Mouse (Mus musculus) spleen, postnatal 10 days (tissue): ENCODE measurements around the gene Tti1.

Source experiments
- DNase-seq, 2 experiments: peaks; one replicate each; pipeline ENCODE4 v3.0.0; 2021 to 2022; ENCODE audit warnings: low spot score in 2 of 2

Gene Tti1

DNA sequence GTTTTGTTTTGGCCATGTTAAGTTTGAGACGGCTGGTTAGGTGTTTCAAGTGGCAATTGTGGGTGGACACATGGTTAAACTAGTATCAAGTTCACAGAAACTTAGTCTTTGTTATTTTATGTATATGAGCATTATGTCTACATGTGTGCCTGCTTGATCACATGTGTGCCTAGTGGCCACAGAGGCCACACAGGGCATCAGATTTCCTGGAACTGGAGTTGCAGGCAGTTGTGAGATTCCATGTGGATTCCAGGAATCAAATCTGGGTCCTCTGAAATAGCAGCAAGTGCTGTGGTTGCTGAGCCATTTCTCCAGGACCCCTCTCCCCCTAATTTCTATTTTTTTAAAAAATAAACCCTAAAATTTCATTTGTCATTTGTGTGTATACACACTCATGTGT lies 11.4 kb upstream of the Tti1 start:
- no peak for DNase-seq

DNA sequence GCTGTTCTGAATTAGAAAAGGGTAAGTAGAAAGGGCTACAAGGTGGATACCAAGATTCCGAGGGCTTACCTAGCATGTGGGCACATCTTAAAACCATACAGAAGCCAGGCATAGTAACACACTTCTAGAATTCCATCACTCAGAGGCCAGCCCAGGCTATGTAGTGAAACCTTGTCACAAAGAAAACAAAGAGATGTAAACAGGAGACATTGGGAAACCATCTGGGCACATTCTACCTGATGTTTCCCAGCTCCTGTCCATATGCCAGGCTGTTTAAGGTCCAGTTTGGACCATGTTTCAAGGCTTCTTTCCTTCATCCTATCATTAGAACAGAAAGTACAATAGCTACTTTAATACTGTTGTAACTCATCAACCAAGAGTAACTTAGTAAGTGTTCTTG lies 9.3 kb upstream of the Tti1 start:
- no peak for DNase-seq

DNA sequence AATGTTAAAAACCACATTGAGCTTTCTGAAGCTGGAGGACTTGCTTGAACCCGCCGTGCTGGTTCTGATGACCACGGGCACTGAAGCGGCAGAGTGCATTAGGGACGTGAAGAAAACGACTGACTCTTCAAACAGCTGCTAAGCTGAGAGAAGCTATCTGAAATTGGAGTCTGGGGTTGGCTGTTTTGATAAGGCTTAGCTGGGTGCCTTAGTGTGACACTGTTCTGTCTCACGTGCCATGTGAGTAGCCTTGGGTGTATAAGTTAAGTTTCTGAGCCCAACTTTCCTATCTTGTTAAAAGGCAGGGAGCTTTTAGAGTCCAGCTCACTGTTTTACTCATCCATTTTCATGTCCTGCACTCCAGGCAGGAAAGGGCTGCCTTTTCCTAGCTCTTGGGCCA lies 8.7 kb upstream of the Tti1 start:
- DNase-seq = no peak

DNA sequence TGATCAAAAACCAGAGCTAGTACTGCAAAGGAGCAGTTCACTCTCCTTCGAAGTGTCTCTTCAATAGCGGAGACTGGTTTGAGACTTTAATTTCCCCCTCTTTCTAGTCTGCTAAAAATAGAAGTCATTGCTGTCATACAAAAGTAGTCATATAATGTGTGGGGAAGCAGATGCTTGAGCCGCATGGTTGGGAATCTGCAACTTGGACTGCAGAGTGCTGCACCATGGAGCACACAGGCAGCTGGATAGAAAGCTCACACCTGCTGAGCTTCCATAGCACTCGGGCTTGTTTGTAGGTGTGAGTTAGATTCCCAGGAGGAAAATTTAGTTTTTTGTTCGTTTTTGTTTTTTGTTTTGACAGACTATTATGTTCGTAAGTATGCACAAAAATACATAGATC lies 8.2 kb upstream of the Tti1 start:
- DNase-seq = no peak

DNA sequence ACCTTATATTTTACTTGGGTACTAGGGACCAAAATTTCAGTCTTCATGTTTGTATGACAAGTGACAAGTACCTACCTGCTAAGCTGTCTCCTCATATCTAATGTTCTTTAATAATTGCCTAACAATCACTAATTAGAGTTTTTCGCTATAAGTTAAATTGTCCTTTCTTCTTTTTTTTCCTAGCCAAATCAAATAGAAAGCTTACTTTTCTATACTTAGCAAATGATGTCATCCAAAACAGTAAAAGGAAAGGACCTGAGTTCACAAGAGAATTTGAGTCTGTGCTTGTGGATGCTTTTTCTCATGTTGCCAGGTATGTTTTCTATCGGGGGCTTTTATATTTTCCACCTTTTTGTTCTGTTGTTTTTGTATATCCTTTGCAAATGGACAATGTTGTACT lies 7.6 kb upstream of the Tti1 start:
- DNase-seq = no peak

DNA sequence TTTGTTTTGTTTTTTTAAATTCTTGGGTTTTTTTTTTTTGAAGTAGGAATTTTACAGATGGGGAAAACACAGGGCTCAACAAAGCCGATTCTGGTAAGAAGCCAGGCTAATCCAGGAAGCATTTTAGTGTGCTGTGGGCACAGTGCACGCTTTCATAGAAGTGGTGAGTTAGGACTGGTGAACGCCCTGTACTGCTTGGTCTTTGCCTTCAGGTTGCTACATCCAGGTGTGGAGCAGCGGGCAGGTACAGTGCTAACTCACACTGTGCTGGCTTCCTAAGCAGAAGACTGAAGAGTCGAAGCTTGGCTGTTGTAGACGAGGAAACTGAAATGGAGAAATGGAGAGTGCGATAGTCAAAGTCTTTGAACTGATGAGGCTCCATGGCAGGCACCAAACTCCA lies 1.8 kb upstream of the Tti1 start:
- DNase-seq = peak in 1 of 2 experiments; percentile 20

DNA sequence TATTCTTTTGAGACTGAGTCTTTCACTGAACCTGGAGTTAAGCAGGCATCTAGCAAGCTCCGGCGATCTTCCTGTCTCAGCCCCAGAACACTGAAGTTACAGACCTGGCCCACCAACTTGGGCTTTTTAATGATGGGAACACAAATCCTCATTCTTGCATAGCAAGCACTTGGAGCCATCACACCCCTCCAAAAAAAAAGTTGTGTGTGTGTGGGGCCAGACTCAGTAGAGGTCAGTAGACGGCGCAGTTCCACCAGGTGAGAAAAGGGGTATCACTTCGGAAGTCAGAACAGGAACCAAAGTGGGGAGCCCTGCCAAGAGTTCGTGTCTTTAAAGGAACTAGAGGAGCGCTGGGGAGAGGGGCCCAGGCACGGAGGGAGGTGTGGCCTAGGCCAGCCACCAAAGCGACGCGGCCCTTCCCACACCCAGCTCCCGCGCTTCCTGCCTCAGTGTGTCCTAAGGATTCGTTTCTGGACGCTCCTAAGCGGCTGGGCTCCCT lies 329 bp downstream of the Tti1 start:
- no peak for DNase-seq

DNA sequence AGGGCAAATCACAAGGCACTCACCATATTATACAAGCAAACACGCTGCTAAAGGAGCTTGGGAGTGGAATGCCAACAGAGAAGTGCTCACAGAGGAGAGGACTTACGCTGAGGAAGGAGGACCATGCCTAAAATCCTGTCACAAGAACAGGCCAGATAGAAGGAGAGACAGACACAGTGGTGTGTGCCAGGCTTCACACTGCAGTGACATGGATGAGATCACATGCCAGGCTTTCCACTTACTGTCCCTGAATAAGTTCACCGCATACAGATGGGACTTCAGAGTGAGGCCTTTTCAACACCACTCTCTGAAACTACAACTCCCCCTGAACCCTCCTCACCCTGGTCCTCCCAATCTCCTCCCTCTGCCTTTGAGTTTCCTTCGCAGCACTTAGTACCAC lies 10.9 kb downstream of the Tti1 start:
- DNase-seq = no peak

DNA sequence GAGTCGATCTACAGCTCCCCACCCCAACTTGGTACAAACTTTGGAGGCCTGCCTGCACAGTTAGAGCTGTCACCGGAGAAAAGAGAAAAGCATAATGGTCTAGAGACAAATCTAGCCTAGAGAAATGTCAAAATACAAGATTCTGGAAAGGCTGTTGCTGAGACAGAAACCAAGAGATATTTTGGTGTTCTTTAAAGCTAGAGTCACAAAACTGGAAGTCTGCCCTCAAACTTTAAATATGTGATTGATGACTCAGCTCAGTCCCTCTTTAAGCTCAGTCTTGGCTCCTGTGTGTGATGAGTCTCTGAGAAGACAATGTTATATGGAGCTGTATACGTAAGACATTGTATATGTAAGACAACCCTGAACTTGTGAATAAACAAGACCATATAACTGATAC lies 15.6 kb downstream of the Tti1 start:
- no peak for DNase-seq

DNA sequence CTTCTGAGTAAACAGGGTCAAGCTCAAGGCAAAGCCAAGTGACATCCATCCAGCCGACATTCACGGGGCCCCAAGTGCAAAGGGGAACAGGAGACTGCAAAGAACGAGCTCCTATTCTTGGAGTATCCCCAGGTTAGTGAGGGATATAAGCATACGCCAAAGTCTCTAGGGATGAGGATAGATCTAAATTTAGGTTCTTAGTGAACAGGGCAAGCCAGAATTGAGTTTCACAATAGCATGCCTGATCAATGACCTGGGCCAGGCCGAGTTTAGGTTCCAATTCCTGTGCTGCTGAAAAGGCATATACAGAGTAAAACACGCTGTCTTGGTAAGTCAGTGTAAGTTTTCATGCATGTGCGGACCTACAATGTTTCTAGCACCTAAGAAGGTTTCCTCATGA lies 18.9 kb downstream of the Tti1 start:
- no peak for DNase-seq

DNA sequence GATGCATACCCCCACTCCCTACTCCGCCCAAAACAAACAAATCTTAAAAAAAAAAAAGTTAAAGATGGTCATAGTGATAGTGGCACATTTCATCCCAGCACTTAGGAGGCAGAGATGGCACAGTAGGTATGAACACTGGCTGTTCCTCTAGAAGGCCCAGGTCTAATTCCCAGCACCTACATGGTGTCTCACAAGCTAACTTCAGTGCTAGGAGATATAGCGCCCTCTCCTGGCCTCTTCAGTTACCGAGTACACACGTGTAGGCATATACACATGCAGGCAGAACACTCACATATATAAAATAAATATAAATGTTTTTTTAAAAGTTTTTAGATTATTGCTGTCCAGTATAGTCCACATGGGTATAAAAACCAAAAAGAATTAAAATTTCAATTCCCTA lies 22.6 kb downstream of the Tti1 start:
- DNase-seq = peak in 1 of 2 experiments; percentile 23

DNA sequence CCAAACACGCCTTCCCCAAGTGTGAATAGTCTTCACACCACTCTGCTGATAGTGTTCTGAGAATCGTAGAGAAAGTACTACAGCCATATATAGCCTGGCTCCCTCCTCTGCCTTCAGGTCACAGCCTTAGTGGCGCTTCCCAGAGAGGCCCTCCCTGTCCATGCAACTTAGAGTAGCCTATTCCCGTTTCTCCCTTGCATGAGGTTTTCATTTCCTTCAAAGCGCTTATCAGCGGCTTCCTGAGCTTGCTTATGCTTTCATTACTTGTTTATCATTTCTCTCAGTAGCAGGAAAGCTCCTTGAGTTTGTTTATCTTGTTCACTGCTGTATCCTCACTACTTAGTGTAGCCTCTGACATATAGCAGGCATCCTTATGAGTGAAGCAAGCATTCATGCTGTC lies 23.6 kb downstream of the Tti1 start:
- DNase-seq = no peak

DNA sequence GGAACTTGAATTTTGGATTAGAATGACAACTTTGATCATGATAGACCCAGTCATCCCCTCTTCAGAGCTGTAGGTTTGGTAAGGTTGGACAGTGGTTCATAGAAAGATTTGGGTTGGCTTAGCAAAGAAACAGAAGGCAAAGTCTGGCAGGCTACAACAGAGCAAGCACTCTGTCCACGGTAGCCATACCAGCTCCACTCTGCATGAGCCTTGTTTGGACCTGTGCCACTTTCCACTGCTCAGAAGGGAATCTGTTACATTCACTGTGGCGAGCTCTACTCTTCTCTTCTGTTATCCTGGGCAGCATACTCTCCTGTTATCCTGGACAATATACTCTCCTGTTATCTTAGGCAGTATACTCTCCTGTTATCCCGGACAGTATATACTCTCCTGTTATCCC lies 29.4 kb downstream of the Tti1 start:
- no peak for DNase-seq

DNA sequence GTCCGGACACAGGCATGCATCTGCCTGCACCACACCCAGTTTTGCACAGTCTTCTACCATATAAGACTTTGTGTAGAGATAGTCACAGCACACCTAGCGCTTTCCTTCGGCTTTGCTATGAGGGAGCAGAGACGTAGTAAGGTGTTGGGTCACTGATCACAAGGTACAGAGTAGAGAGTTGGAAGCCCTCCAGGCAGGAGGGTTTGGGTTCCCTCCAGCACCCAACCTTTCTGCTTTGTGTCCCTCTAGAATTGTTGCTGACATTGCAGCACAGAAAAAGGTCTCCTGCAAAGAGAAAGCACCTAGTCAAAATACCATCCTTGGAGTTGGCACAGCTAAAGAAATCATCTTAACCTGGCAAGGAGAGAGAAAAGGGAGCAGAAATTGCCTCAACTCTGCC lies 35.7 kb downstream of the Tti1 start:
- no peak for DNase-seq

DNA sequence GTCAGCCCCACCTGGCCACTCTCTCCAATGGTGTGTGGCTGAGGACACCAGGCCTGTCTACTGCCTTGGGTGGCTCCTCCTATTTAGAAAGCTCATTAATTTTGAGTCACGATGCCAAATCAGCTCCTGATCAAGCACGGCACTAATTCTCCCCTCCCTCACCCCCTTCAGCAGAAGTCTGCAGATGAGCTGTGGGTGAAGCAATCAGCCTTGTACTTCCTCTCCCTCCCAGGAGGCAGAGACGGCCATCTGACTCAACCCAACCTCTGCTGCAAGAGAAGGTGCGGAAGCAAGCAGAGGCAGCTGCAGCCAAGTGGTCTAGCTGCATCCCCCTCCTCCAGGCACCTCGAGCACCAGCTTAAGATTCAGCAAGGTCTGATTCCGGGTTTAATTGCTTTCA lies 37.2 kb downstream of the Tti1 start:
- DNase-seq = no peak

DNA sequence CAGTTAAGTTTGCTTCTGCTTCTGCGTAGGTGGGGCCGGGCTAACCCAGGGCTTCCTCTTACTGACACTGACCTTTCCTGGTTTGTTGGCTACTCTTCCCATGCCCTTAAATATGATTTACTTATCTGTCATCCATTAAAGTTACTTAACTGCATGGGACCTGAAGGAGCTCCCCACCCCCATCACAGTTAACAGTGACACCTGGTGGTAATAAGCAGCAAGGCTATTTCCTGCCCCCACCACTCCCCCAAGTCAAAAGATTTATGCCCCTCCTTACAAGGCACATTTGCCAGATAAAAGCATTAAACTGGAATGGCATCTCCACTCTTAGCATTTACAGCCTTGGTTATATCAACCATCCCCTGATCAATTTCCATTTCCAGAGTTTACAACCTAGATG lies 38.3 kb downstream of the Tti1 start:
- DNase-seq = no peak

DNA sequence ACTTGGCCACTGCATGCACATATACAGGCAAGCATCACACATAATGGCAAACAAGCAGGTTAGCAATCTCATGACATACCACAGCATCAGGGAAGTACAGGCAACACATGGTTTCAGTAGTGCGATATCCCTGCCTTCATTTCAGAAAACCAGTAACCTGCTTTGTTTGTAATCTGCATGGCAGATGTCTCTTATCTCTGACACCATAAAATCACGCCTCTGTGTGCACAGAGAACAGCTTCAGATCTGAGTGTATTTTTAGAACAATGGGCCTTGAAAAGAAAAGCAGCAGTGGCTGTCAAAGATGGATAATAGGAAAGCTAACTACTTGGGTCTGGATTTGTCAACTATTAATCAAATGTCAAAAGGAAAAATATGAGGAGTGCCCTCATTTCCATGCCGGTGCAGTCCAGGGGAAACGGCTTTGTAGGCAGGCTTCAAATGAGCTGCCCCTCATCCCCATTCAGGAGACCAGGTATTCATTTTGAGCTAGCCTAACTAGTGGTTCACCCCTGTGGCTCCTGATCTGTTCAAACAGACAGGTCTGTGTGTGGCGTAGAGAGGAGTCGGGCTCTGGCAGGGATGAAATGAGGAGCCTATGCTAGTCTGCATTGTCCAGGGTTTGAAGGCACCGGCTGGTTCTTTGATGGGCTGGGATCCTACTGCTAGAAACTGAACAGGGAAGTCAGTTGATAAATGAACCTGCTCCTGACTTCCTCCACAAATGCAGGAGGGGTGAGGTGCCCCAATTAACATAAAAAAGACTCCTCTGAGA lies 39.6 kb downstream of the Tti1 start:
- DNase-seq = no peak

DNA sequence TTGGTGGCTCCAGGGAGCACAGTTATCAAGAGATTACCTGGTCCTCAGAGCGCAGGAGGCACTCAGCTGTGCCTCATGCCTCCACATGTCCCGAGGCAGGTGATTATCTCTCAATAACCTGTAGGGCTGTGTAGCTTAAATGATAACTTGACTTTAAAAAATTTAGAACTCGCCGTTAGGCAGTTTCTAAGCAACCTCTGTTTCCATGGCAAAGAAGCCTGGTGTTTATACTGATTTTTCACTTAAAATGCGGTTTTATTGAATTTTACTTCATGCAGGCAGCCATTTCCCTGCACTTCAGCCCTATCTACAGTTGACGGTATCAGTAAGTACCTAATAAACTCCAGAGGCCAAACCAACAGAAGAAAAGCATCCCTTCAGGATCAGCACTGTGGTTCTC lies 42.0 kb downstream of the Tti1 start:
- no peak for DNase-seq

DNA sequence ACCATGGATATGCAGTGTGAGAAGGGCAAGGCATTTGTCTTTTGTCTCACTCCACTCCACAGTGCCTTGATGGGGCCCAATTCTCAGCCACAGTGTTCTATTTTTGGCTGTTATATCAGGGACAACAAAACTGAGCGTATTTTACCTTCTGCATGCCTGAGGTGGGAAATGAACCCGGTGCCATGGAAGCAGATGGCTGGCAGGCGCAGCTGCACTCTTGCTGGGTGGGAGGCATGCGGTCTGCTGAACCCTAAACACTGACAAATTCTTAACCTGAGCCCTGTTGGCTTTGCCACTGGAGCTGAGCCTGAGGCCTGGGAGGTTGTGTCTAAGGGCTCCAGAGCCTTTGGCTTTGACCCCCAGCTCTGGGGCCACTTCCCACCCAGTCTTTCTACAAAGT lies 42.6 kb downstream of the Tti1 start:
- DNase-seq = no peak

DNA sequence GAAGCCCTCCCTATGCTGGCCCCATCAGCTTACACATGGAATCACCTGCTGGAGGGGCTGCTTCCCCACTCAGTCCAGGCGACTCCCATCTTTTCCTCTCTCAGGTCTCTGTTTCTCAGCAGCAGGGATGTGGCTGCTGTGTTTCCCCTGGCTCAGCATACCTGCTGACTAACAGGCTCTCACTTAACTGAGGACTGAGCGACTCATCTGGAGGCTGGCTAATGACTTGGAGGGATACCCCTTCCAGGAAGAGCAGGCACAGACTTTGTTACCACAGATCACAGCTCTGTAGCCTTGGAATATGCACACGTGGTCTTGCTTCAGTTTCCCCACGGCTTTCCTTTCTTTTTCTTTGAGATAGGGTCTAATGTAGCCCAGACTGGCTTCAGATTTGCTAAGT lies 45.0 kb downstream of the Tti1 start:
- no peak for DNase-seq

DNA sequence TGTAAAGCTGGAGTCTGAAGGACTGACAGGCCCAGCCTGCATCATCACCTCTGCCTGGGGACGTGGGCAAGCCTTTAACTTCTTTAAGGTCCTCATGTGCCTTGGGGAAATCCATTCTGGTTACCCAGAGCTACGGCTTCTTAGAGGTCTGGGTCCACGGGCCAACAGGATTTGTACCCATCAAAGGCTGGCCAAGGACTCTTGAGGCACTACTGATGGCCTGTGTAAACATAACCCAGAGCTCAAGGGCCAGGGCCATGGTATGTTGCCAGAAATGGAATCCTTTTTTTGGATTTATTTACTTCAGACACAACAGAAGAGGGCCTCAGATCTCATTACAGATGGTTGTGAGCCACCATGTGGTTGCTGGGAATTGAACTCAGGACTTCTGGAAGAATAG lies 45.5 kb downstream of the Tti1 start:
- DNase-seq = no peak

DNA sequence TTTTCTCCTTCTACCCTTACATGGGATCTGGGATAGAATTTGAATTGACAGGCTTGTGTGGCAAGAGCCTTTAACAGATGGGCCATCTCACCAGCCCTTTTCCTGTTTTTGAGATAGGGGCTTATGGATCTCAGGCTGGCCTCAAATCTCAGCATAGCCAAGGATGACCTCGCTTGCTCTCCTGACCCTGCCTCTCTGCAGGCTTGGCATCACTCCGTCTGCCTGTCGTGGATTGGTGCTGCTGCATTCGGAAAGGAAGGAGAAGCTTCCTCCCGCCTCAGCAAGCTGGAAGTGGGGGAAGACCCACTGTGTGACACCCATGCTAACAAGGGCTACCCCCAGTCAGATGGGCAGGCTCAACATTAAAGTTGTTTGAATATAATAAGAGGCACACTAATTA lies 49.0 kb downstream of the Tti1 start:
- no peak for DNase-seq

DNA sequence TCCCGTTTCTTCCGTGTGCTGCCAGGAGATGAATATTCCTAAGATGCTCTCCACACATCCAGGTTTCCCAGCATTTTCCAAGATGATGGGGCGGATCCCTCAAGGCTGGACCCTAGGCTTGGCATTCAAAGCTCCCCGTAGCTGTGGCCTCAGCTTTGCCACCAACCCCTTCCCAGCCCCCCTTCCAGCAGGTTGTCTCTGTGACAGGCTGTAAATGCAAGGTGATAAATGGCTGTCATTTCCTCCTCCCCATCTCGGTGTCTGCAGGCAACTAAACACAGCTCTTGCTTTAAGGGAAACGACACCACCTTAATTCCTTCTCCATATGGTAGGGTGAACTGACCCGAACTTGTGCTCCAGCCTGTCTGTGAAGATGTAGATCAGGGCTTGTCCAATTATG lies 52.6 kb downstream of the Tti1 start:
- DNase-seq = no peak
